ENCODE assay signal across 11 mouse cellular contexts in the genomic region with DNA sequence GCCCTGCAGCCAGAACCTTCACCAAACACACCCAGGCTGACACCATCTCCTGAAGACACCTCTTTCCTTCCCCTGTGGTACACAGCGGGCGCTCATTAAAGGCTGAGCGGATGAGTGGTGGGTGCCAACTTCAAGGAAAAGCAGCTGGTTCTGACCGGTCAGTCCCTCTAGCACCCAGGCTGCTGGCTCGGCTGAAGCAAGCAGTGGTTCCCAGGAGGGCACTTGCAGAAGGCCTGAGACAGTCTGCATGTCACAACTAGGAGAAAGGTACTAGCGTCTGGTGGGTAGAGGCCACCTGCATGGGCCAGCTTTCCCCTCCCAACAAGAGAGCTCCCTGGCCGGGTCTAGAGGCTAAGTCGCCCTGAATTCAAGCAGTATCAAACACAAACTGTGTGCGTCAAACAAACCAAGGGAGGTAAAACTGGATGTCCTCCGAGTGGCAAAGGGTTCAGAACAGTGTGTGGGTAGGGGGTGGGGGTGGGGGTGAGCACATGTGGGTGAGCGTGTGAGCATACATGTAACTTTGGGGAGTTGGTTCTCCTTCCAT. TPM values are rescaled to one million over a fixed set of nuclear protein-coding genes. Genes with fewer than 3 reads are reported as not detected.
DNase-seq lines count a peak whose midpoint lies in the region; ATAC-seq and TF ChIP-seq lines count a peak whose summit lies in the region.
"Had no signal": no experiment of that assay in that cellular context is flagged by ENCODE, and none has a peak within 500 bp of the region (broad histone marks: within the 10 kb centered on the region; RNA-seq: fewer than 3 reads in every experiment).

No protein-coding gene starts in this region.

- no peak for ATAC-seq in heart, embryonic 14.5 days (ENCODE audit: insufficient number of reproducible peaks, insufficient read depth, low FRiP score, low read depth)
- no peak for ATAC-seq in limb, embryonic 14.5 days (ENCODE audit: low FRiP score, low read depth)
- ATAC-seq: liver, embryonic 12.5 days; midbrain, embryonic 16.5 days had no signal

- peaks cover 88% of the 10 kb centered on the region for H3K79me3 ChIP-seq in C2C12 (ENCODE audit: low read depth)

- peak overlapping the region; percentile 31; the same call in 1 of the 2 replicates for H3K9ac ChIP-seq in heart, embryonic 14.5 days (ENCODE audit: low read length)
- no peak overlapping the region for H3K9ac ChIP-seq in limb, embryonic 14.5 days (ENCODE audit: low read depth, low read length, severe bottlenecking)
- H3K9ac ChIP-seq: liver, embryonic 12.5 days had no signal

- WGBS in heart, embryonic 14.5 days = 70% methylated on average over 11 of the region's 11 CpGs
- WGBS in heart, embryonic 10.5 days = 63% methylated on average over 11 of the region's 11 CpGs
- WGBS in limb, embryonic 14.5 days = 76% methylated on average over 11 of the region's 11 CpGs

- H3K27ac ChIP-seq in heart, embryonic 14.5 days (replicated peaks in 1 of 2; ENCODE audit: control insufficient read depth in 1 of 2, insufficient read depth in 1 of 2, low read depth in 2 of 2, low read length in 2 of 2) = no peak overlapping the region
- no peak overlapping the region for H3K27ac ChIP-seq in heart, embryonic 10.5 days
- H3K27ac ChIP-seq in brown adipose tissue, adult 24 weeks (replicated peaks; ENCODE audit: low read depth, low read length) = peak overlapping the region; percentile 99
- no peak overlapping the region for H3K27ac ChIP-seq in limb, embryonic 14.5 days (replicated peaks; ENCODE audit: low read depth, low read length)
- H3K27ac ChIP-seq: liver, embryonic 12.5 days had no signal

- TF ChIP-seq CTCF in C2C12 (IDR thresholded peaks at IDR 0.05; ENCODE audit: control insufficient read depth, insufficient read depth, insufficient read length) = no peak

- no peaks in the 10 kb centered on the region for H3K27me3 ChIP-seq in heart, embryonic 14.5 days (ENCODE audit: control insufficient read depth, insufficient read depth, low read length)
- peaks cover 69% of the 10 kb centered on the region for H3K27me3 ChIP-seq in heart, embryonic 10.5 days (ENCODE audit: insufficient read depth, poor library complexity, severe bottlenecking)
- no peaks in the 10 kb centered on the region for H3K27me3 ChIP-seq in C2C12 (ENCODE audit: control insufficient read depth, insufficient read depth, insufficient read length)
- no peaks in the 10 kb centered on the region for H3K27me3 ChIP-seq in limb, embryonic 14.5 days (ENCODE audit: control insufficient read depth, insufficient read depth, low read length)

- peak overlapping the region; percentile 60 for H3ac ChIP-seq in C2C12 (ENCODE audit: control insufficient read depth, insufficient read length, low read depth)

- peaks cover 37 to 49% of the 10 kb centered on the region in 2 experiments for H3K4me1 ChIP-seq in heart, embryonic 14.5 days (ENCODE audit: control insufficient read depth in 2 of 2, insufficient read depth in 2 of 2, low read length in 2 of 2)
- H3K4me1 ChIP-seq in heart, embryonic 10.5 days = peaks cover 58% of the 10 kb centered on the region
- no peaks in the 10 kb centered on the region; the same call in 1 of the 2 replicates for H3K4me1 ChIP-seq in brown adipose tissue, adult 24 weeks (ENCODE audit: control insufficient read depth, insufficient read depth, insufficient read length, low read length)
- H3K4me1 ChIP-seq in limb, embryonic 14.5 days (ENCODE audit: control insufficient read depth, insufficient read depth, low read length) = peaks cover 57% of the 10 kb centered on the region
- H3K4me1 ChIP-seq: liver, embryonic 12.5 days had no signal

- no peak for DNase-seq in heart, embryonic 10.5 days (ENCODE audit: low spot score)
- no peak for DNase-seq in limb, embryonic 14.5 days (ENCODE audit: low spot score)
- no peak for DNase-seq in left cerebral cortex, adult 18-20 months (ENCODE audit: low spot score in 2 of 2)
- DNase-seq in B cell, adult 2 months = no peak
- DNase-seq: cerebellum, adult 9-11 months had no signal

- no peaks in the 10 kb centered on the region for H3K36me3 ChIP-seq in heart, embryonic 14.5 days (ENCODE audit: control insufficient read depth, insufficient read depth, low read length)
- H3K36me3 ChIP-seq in heart, embryonic 10.5 days = no peaks in the 10 kb centered on the region
- peaks cover 38% of the 10 kb centered on the region for H3K36me3 ChIP-seq in C2C12 (ENCODE audit: control insufficient read depth, insufficient read depth)
- no peaks in the 10 kb centered on the region for H3K36me3 ChIP-seq in limb, embryonic 14.5 days (ENCODE audit: control insufficient read depth, insufficient read depth, low read length)
- H3K36me3 ChIP-seq: liver, embryonic 12.5 days had no signal

- no peaks in the 10 kb centered on the region for H3K9me3 ChIP-seq in heart, embryonic 14.5 days (ENCODE audit: control insufficient read depth, low read length)
- H3K9me3 ChIP-seq in heart, embryonic 10.5 days = no peaks in the 10 kb centered on the region
- no peaks in the 10 kb centered on the region for H3K9me3 ChIP-seq in limb, embryonic 14.5 days (ENCODE audit: control insufficient read depth, low read length)
- H3K9me3 ChIP-seq: liver, embryonic 12.5 days had no signal

- peaks cover 100% of the 10 kb centered on the region for H3K79me2 ChIP-seq in C2C12 (ENCODE audit: control insufficient read depth, insufficient read depth)

- no peak overlapping the region for H3K4me3 ChIP-seq in heart, embryonic 14.5 days (ENCODE audit: control insufficient read depth in 1 of 2, insufficient read depth in 1 of 2, low read depth in 1 of 2, low read length in 2 of 2)
- H3K4me3 ChIP-seq in heart, embryonic 10.5 days = no peak overlapping the region
- no peak overlapping the region for H3K4me3 ChIP-seq in C2C12 (ENCODE audit: insufficient read depth, poor library complexity, severe bottlenecking)
- H3K4me3 ChIP-seq in brown adipose tissue, adult 24 weeks (ENCODE audit: insufficient read depth, low read depth, low read length) = peak overlapping the region; percentile 92
- H3K4me3 ChIP-seq in limb, embryonic 14.5 days (replicated peaks; ENCODE audit: low read length) = no peak overlapping the region
- H3K4me3 ChIP-seq: liver, embryonic 12.5 days had no signal

- peak overlapping the region; percentile 83 for H3K4me2 ChIP-seq in heart, embryonic 14.5 days (ENCODE audit: low read length)
- H3K4me2 ChIP-seq in limb, embryonic 14.5 days (replicated peaks; ENCODE audit: low read depth, low read length, severe bottlenecking) = peak overlapping the region; percentile 21
- H3K4me2 ChIP-seq: liver, embryonic 12.5 days had no signal

- no peak for TF ChIP-seq POLR2A in limb, embryonic 14.5 days (IDR thresholded peaks at IDR 0.05; ENCODE audit: borderline replicate concordance, extremely low read depth, insufficient read depth, insufficient read length)

TF ChIP-seq in C2C12, 6 proteins besides CTCF, POLR2A, EP300 and RAD21:
- TF ChIP-seq MYOD1 (IDR thresholded peaks at IDR 0.05; ENCODE audit: control insufficient read depth, insufficient read length, low read depth) (no peak), USF1 (IDR thresholded peaks at IDR 0.05; ENCODE audit: low read depth) (no peak), FOSL1 (IDR thresholded peaks at IDR 0.05; ENCODE audit: insufficient read depth, low read length, poor library complexity, severe bottlenecking) (no peak), MAX (IDR thresholded peaks at IDR 0.05) (no peak), CEBPB (IDR thresholded peaks at IDR 0.05; ENCODE audit: low read depth) (no peak), MYOG (IDR thresholded peaks at IDR 0.05; ENCODE audit: control insufficient read depth, extremely low read depth, insufficient read length) (no peak)

RNA-seq across cellular contexts. Expression of a gene that starts 3.9 kb away (rescaled TPM):
- polyA plus RNA-seq in heart, embryonic 14.5 days (2014; fragmentation: Nextera tagmentation; extraction: Ambion mirVana) = 5.3 and 6.5 TPM in 2 replicates
- polyA plus RNA-seq in heart, embryonic 10.5 days (2016; fragmentation: Nextera tagmentation; extraction: Ambion mirVana) = 1.4 and 1.9 TPM in 2 replicates
- 180 TPM for polyA plus RNA-seq in C2C12 (2012; fragmentation: generic; extraction: Trizol)
- polyA plus RNA-seq in brown adipose tissue, adult 24 weeks (2012; ENCODE audit: insufficient read depth, insufficient read length, missing spikeins) = 108 and 141 TPM in 2 replicates
- polyA plus RNA-seq in limb, embryonic 14.5 days (2012; rRNA removed) = 41.0 and 62.3 TPM in 2 replicates
- polyA plus RNA-seq in limb, embryonic 14.5 days (2014; fragmentation: Nextera tagmentation; extraction: Ambion mirVana) = 10.2 and 11.6 TPM in 2 replicates
- total RNA-seq in left cerebral cortex, adult 18-20 months (2021) = 10 to 100 TPM; 45.8 to 49.9 TPM

RNA-seq across cellular contexts. Expression of a gene that starts 53.7 kb away (rescaled TPM):
- polyA plus RNA-seq in heart, embryonic 14.5 days (2014; fragmentation: Nextera tagmentation; extraction: Ambion mirVana) = 1.2 TPM in 1 of 2 replicates, not detected in the other
- not detected in 2 replicates for polyA plus RNA-seq in heart, embryonic 10.5 days (2016; fragmentation: Nextera tagmentation; extraction: Ambion mirVana)
- polyA plus RNA-seq in C2C12 (2012; fragmentation: generic; extraction: Trizol) = 0.08 TPM
- polyA plus RNA-seq in brown adipose tissue, adult 24 weeks (2012; ENCODE audit: insufficient read depth, insufficient read length, missing spikeins) = 1.6 TPM in 1 of 2 replicates, not detected in the other
- polyA plus RNA-seq in limb, embryonic 14.5 days (2012; rRNA removed) = 0.60 and 0.69 TPM in 2 replicates
- polyA plus RNA-seq in limb, embryonic 14.5 days (2014; fragmentation: Nextera tagmentation; extraction: Ambion mirVana) = 0.33 and 0.65 TPM in 2 replicates
- not detected for total RNA-seq in left cerebral cortex, adult 18-20 months (2021)
- polyA plus RNA-seq: heart, embryonic 11.5 days; midbrain, embryonic 16.5 days had no signal
